Mouse (Mus musculus): ENCODE results near the gene Nfya. TPM values are rescaled to one million over a fixed set of nuclear protein-coding genes. Genes with fewer than 3 reads are reported as not detected.

Nfya gene
- polyA plus RNA-seq, 1 experiment = 45.8 TPM

- Histone ChIP-seq H3K4me3 (ENCODE audit: insufficient read depth, low read depth, low read length) (peak overlapping the region; percentile 78), H3K36me3 (ENCODE audit: control insufficient read depth, insufficient read depth, low read length) (peaks cover 1% of the 10 kb centered on the region; the same call in 1 of the 2 replicates), H3K27me3 (replicated peaks; ENCODE audit: control insufficient read depth, insufficient read depth, low read length) (no peaks in the 10 kb centered on the region), H3K27ac (ENCODE audit: insufficient read depth, low read depth, low read length) (peak overlapping the region; percentile 85), H3K4me1 (ENCODE audit: control insufficient read depth, insufficient read depth, low read length) (peaks cover 3% of the 10 kb centered on the region; the same call in 1 of the 2 replicates)
- under 1% methylated on average over 13 of the region's 13 CpGs for WGBS
- TF ChIP-seq POLR2A (IDR thresholded peaks at IDR 0.05; ENCODE audit: low read depth, low read length) = no peak
- no peak for TF ChIP-seq CTCF (conservative IDR thresholded peaks at IDR 0.05; ENCODE audit: insufficient read depth, insufficient read length, low read depth, low read length)
- no peak for DNase-seq
Observed at GRCm38 (mm10) chr17:48410299-48410785, 636 bp upstream of the Nfya start.

DNA sequence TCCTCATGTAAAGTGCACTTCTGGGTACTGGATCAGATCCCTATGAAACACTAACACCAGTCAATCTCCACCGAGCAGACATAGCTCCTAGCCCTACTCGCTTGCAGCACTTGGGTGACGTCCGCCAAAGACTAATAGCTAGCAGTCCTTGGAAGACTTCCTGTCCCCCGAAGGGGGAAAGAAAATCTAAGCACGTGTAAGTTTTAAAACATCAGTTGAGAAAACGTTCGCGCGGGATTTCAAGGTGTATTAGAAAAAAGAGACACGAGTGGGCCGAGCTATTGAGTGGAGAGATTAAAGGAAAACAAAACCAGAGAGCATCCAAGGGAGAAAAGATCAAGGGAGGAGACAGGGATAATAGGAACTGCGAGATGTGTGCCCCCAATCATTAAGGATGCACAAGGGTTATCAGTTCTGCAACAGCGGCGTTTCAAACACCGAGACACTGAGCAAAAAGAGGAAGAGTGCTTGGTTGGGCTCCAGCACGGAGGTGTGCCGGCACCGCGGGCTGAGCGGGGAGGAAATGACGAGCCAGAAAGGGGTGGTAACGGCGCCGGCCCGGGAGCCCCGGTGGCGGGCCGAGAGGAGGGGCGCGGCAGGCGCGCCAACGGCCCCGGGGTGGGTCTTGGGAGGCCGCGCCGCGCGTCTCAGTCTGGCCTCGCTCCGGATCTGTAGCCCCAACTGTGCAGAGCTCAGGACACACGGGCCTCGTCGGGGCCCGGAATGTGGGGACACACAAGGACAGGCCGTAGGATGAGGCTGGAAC lies 997 bp downstream of the Nfya start:
- WGBS = under 1% methylated on average over 47 of the region's 47 CpGs
- H3K36me3 ChIP-seq (ENCODE audit: control insufficient read depth, insufficient read depth, low read length) = no peaks in the 10 kb centered on the region; the same call in 1 of the 2 replicates
- H3K4me1 ChIP-seq (ENCODE audit: control insufficient read depth, insufficient read depth, low read length) = peaks cover 7% of the 10 kb centered on the region; the same call in 1 of the 2 replicates
- peak overlapping the region; percentile 86 for H3K4me3 ChIP-seq (ENCODE audit: insufficient read depth, low read depth, low read length)
- TF ChIP-seq POLR2A (IDR thresholded peaks at IDR 0.05; ENCODE audit: low read depth, low read length) = no peak
- no peak for TF ChIP-seq CTCF (conservative IDR thresholded peaks at IDR 0.05; ENCODE audit: insufficient read depth, insufficient read length, low read depth, low read length)
- no peaks in the 10 kb centered on the region for H3K27me3 ChIP-seq (replicated peaks; ENCODE audit: control insufficient read depth, insufficient read depth, low read length)
- peak overlapping the region; percentile 98 for H3K27ac ChIP-seq (ENCODE audit: insufficient read depth, low read depth, low read length)
- peak; percentile 81 for DNase-seq

DNA sequence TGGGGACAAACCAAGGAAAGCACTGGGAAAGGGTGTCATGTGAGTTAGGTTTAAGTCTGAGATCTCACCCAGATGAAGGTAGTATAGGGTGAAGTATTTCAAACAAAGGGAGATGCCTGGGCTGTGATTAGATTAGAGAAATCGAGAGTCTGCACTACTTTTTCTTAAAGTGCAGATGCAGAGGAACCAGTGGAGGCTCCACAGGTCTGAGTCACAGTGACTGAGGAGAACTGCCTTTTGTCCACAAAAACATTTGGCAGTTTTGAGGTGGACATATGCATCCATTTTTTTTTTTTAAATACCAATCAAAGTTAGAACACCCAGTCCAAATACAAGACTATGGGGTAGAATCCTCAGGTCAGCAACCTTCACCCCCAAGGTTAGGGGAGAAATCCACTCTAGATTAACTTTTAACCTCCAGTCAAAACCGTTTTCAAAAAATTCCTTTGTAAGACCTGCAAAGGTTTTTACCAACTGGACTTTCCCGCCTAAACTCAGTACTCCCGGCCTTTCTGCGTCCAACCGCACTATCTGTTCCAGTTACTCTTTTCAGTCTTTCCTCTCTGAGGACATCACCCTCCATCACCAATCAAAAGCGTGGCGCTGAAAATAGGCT lies 1.7 kb downstream of the Nfya start:
- peaks cover 7% of the 10 kb centered on the region; the same call in 1 of the 2 replicates for H3K4me1 ChIP-seq (ENCODE audit: control insufficient read depth, insufficient read depth, low read length)
- DNase-seq = peak; percentile 54
- no peak for TF ChIP-seq CTCF (conservative IDR thresholded peaks at IDR 0.05; ENCODE audit: insufficient read depth, insufficient read length, low read depth, low read length)
- no peak for TF ChIP-seq POLR2A (IDR thresholded peaks at IDR 0.05; ENCODE audit: low read depth, low read length)
- H3K36me3 ChIP-seq (ENCODE audit: control insufficient read depth, insufficient read depth, low read length) = no peaks in the 10 kb centered on the region
- 8% methylated on average over 8 of the region's 8 CpGs for WGBS
- peak overlapping the region; percentile 86 for H3K4me3 ChIP-seq (ENCODE audit: insufficient read depth, low read depth, low read length)
- H3K27ac ChIP-seq (ENCODE audit: insufficient read depth, low read depth, low read length) = peak overlapping the region; percentile 98
- H3K27me3 ChIP-seq (replicated peaks; ENCODE audit: control insufficient read depth, insufficient read depth, low read length) = no peaks in the 10 kb centered on the region

DNA sequence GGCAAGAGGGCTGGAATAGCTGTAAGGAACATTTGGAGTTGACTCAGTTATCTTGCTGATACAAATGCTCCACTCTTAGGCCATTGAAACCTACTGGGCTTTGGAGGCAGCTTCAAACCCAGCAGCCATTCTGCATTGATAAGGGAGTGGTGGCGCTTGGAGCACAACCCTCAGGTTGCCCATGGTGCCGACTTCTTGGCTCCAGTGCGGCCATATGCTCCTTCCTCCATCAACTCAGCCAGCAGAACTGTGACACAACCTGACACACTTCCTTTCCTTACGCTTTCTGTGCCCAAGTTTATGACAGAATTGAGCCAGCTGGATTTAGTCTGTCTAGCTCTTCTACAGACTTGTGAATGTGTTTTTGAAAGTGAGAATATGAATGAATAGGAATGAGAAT lies 2.6 kb downstream of the Nfya start:
- Histone ChIP-seq H3K27me3 (replicated peaks; ENCODE audit: control insufficient read depth, insufficient read depth, low read length) (no peaks in the 10 kb centered on the region), H3K4me1 (ENCODE audit: control insufficient read depth, insufficient read depth, low read length) (peaks cover 7% of the 10 kb centered on the region; the same call in 1 of the 2 replicates), H3K27ac (ENCODE audit: insufficient read depth, low read depth, low read length) (no peak overlapping the region), H3K4me3 (ENCODE audit: insufficient read depth, low read depth, low read length) (no peak overlapping the region), H3K36me3 (ENCODE audit: control insufficient read depth, insufficient read depth, low read length) (no peaks in the 10 kb centered on the region)
- TF ChIP-seq CTCF (conservative IDR thresholded peaks at IDR 0.05; ENCODE audit: insufficient read depth, insufficient read length, low read depth, low read length) (no peak), POLR2A (IDR thresholded peaks at IDR 0.05; ENCODE audit: low read depth, low read length) (no peak)
- DNase-seq = no peak
- WGBS = 83% methylated on average over 4 of the region's 4 CpGs

DNA sequence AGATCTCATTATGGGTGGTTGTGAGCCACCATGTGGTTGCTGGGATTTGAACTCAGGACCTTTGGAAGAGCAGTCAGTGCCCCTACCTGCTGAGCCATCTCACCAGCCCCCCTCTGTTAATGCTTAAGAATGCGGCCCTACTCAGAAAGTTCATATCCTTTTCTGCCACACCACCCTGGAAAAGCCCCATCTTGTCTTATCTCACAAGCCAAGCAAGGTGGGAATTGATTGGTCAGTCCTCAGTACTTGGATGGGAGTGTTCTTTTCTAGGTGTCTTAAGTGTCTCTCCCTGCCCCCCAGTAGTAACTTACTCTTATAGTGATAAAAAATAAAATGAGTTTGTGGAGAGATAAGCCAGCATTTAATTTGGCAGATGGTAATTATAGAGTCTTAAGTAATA lies 5.0 kb downstream of the Nfya start:
- DNase-seq = no peak
- H3K4me3 ChIP-seq (ENCODE audit: insufficient read depth, low read depth, low read length) = no peak overlapping the region
- WGBS = 84% methylated on average over 1 of the region's 1 CpGs
- no peak overlapping the region for H3K27ac ChIP-seq (ENCODE audit: insufficient read depth, low read depth, low read length)
- TF ChIP-seq CTCF (conservative IDR thresholded peaks at IDR 0.05; ENCODE audit: insufficient read depth, insufficient read length, low read depth, low read length) = no peak
- TF ChIP-seq POLR2A (IDR thresholded peaks at IDR 0.05; ENCODE audit: low read depth, low read length) = no peak
- peaks cover 1% of the 10 kb centered on the region; the same call in 1 of the 2 replicates for H3K36me3 ChIP-seq (ENCODE audit: control insufficient read depth, insufficient read depth, low read length)
- no peaks in the 10 kb centered on the region for H3K27me3 ChIP-seq (replicated peaks; ENCODE audit: control insufficient read depth, insufficient read depth, low read length)
- H3K4me1 ChIP-seq (ENCODE audit: control insufficient read depth, insufficient read depth, low read length) = 0 out of 2 replicates have a peak, but pooled peaks cover 4% of the 10 kb centered on the region

DNA sequence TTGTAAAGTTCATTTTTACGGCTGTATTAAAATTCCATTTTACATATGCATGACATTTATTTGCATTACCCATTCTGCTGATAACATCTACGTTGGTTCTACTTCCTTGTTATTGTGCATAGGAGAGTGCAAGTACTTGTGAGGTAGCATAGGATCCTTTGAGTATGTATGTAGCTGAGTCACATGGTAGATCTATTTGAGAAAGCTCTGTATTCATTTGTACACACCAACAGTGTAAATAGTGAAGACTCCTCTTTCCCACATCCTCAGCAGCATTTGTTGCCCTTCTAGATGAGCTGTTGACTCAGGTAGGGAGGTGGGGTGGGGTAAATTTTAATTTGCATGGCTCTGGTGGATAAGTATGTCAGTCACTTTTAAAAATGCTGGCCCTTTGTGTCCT lies 5.9 kb downstream of the Nfya start:
- DNase-seq = no peak
- Histone ChIP-seq H3K4me1 (ENCODE audit: control insufficient read depth, insufficient read depth, low read length) (0 out of 2 replicates have a peak, but pooled peaks cover 4% of the 10 kb centered on the region), H3K27me3 (replicated peaks; ENCODE audit: control insufficient read depth, insufficient read depth, low read length) (no peaks in the 10 kb centered on the region), H3K4me3 (ENCODE audit: insufficient read depth, low read depth, low read length) (no peak overlapping the region), H3K36me3 (ENCODE audit: control insufficient read depth, insufficient read depth, low read length) (peaks cover 2% of the 10 kb centered on the region; the same call in 1 of the 2 replicates), H3K27ac (ENCODE audit: insufficient read depth, low read depth, low read length) (no peak overlapping the region)
- WGBS = 78% methylated on average over 2 of the region's 2 CpGs
- TF ChIP-seq POLR2A (IDR thresholded peaks at IDR 0.05; ENCODE audit: low read depth, low read length) = no peak
- TF ChIP-seq CTCF (conservative IDR thresholded peaks at IDR 0.05; ENCODE audit: insufficient read depth, insufficient read length, low read depth, low read length) = no peak

- Histone ChIP-seq H3K27ac (ENCODE audit: insufficient read depth, low read depth, low read length) (no peak overlapping the region), H3K36me3 (ENCODE audit: control insufficient read depth, insufficient read depth, low read length) (peaks cover 2% of the 10 kb centered on the region; the same call in 1 of the 2 replicates), H3K4me1 (ENCODE audit: control insufficient read depth, insufficient read depth, low read length) (0 out of 2 replicates have a peak, but pooled peaks cover 4% of the 10 kb centered on the region), H3K4me3 (ENCODE audit: insufficient read depth, low read depth, low read length) (no peak overlapping the region), H3K27me3 (replicated peaks; ENCODE audit: control insufficient read depth, insufficient read depth, low read length) (no peaks in the 10 kb centered on the region)
- WGBS = 70% methylated on average over 3 of the region's 3 CpGs
- no peak for TF ChIP-seq POLR2A (IDR thresholded peaks at IDR 0.05; ENCODE audit: low read depth, low read length)
- peak; percentile 62 for DNase-seq
Observed at GRCm38 (mm10) chr17:48402751-48403150, 7.0 kb downstream of the Nfya start.

Data from kidney, adult 2 months (tissue).